Mouse (Mus musculus) E14TG2a.4 (cell line): ENCODE results near the gene Crabp1.

Experiments used
- CTCF ChIP-seq: conservative IDR thresholded peaks from 2 replicates; pipeline ENCODE4 v1.5.1; 2014; ENCODE audit warnings: low read length
- POU5F1 ChIP-seq: IDR thresholded peaks from 2 replicates; pipeline ENCODE4 v1.6.1; 2014; ENCODE audit warnings: low read length, borderline replicate concordance

- TF ChIP-seq CTCF (no peak), POU5F1 (no peak)
These were observed 30.5 kb upstream of the Crabp1 start, which contains the start of gene Wdr61 for GRCm38 (mm10) chr9:54733921-54734638.
